Mouse (Mus musculus) c-Kit-positive CD71-negative TER-119-negative erythroid progenitor cells, embryonic 14.5 days (primary cell): Measurements from ENCODE around the gene Nudt3.

Experiments
- DNase-seq: peaks from one replicate; pipeline ENCODE4 v3.0.0-alpha.2; 2013; ENCODE audit warnings: low read depth

Gene Nudt3

GRCm38 (mm10) chr17:27565163-27565941, 57.9 kb downstream of the Nudt3 start, which contains the start of gene AI413582:
Gene AI413582 (minus strand): TSS chr17:27565756.
- peak; percentile 84 for DNase-seq

- DNase-seq = no peak
These were observed 58.7 kb downstream of the Nudt3 start for GRCm38 (mm10) chr17:27564391-27565162.

GRCm38 (mm10) chr17:27563771-27564244, 59.5 kb downstream of the Nudt3 start:
- no peak for DNase-seq

GRCm38 (mm10) chr17:27561809-27562526, 61.3 kb downstream of the Nudt3 start:
- no peak for DNase-seq

- no peak for DNase-seq
These were observed 62.3 kb downstream of the Nudt3 start for GRCm38 (mm10) chr17:27560926-27561480.

GRCm38 (mm10) chr17:27559596-27559995, 63.7 kb downstream of the Nudt3 start:
- DNase-seq = no peak

GRCm38 (mm10) chr17:27558845-27559244, 64.5 kb downstream of the Nudt3 start:
- DNase-seq = no peak

GRCm38 (mm10) chr17:27557927-27558661, 65.2 kb downstream of the Nudt3 start:
- DNase-seq = no peak

- DNase-seq = no peak
These were observed 65.9 kb downstream of the Nudt3 start for GRCm38 (mm10) chr17:27557181-27557926.

- DNase-seq = peak; percentile 81
These were observed 66.8 kb downstream of the Nudt3 start, which contains the start of gene Hmga1 for GRCm38 (mm10) chr17:27556315-27557011. Gene Hmga1 (plus strand): TSS chr17:27556497.

GRCm38 (mm10) chr17:27555512-27556172, 67.7 kb downstream of the Nudt3 start:
- peak; percentile 90 for DNase-seq

GRCm38 (mm10) chr17:27555075-27555511, 68.2 kb downstream of the Nudt3 start:
- DNase-seq = no peak

- DNase-seq = no peak
These were observed 69.0 kb downstream of the Nudt3 start for GRCm38 (mm10) chr17:27554062-27554960.

- DNase-seq = no peak
These were observed 70.8 kb downstream of the Nudt3 start for GRCm38 (mm10) chr17:27552215-27553201.

- no peak for DNase-seq
These were observed 71.8 kb downstream of the Nudt3 start for GRCm38 (mm10) chr17:27551393-27551940.

GRCm38 (mm10) chr17:27549234-27549633, 74.1 kb downstream of the Nudt3 start:
- no peak for DNase-seq
